Mouse (Mus musculus) ovary, postnatal 10 days (tissue): ENCODE measurements around the gene Ubtd1.

Experiments used
- DNase-seq: peaks from one replicate; pipeline ENCODE4 v3.0.0; 2022; ENCODE audit warnings: low spot score

The Ubtd1 gene

GRCm38 (mm10) chr19:42021681-42022541 lies 40.3 kb downstream of the Ubtd1 start:
- DNase-seq, result no peak

GRCm38 (mm10) chr19:42022542-42022848 lies 40.9 kb downstream of the Ubtd1 start:
- no peak for DNase-seq

GRCm38 (mm10) chr19:42026158-42026557 lies 44.6 kb downstream of the Ubtd1 start:
- peak; percentile 65 for DNase-seq

GRCm38 (mm10) chr19:42031112-42031511 lies 49.5 kb downstream of the Ubtd1 start:
- DNase-seq, result no peak

GRCm38 (mm10) chr19:42033611-42034010 lies 52.0 kb downstream of the Ubtd1 start:
- no peak for DNase-seq

GRCm38 (mm10) chr19:42034146-42034775 lies 52.7 kb downstream of the Ubtd1 start:
- DNase-seq, result no peak

GRCm38 (mm10) chr19:42034881-42035455 lies 53.4 kb downstream of the Ubtd1 start:
- no peak for DNase-seq

- peak; percentile 67 for DNase-seq
Observed at GRCm38 (mm10) chr19:42035456-42036248, 54.1 kb downstream of the Ubtd1 start, which contains the start of gene Ankrd2. Ankrd2 (plus strand) TSS chr19:42036000.

- DNase-seq, result no peak
Observed at GRCm38 (mm10) chr19:42036357-42036756, 54.8 kb downstream of the Ubtd1 start.

GRCm38 (mm10) chr19:42037167-42037702 lies 55.7 kb downstream of the Ubtd1 start:
- no peak for DNase-seq

- DNase-seq, result no peak
Observed at GRCm38 (mm10) chr19:42038310-42038709, 56.7 kb downstream of the Ubtd1 start.

- no peak for DNase-seq
Observed at GRCm38 (mm10) chr19:42043988-42044387, 62.4 kb downstream of the Ubtd1 start.

- no peak for DNase-seq
Observed at GRCm38 (mm10) chr19:42045269-42046102, 63.9 kb downstream of the Ubtd1 start, which contains the start of gene Hoga1. Hoga1 (plus strand) TSS chr19:42045610.

- no peak for DNase-seq
Observed at GRCm38 (mm10) chr19:42050251-42050650, 68.7 kb downstream of the Ubtd1 start.

GRCm38 (mm10) chr19:42051351-42051750 lies 69.8 kb downstream of the Ubtd1 start:
- no peak for DNase-seq

GRCm38 (mm10) chr19:42051948-42052347 lies 70.4 kb downstream of the Ubtd1 start, which contains the start of gene 4933411K16Rik:
4933411K16Rik (plus strand) TSS chr19:42052248.
- no peak for DNase-seq

- no peak for DNase-seq
Observed at GRCm38 (mm10) chr19:42054255-42054654, 72.7 kb downstream of the Ubtd1 start.

GRCm38 (mm10) chr19:42055881-42056280 lies 74.3 kb downstream of the Ubtd1 start:
- peak; percentile 36 for DNase-seq

GRCm38 (mm10) chr19:42056719-42057409 lies 75.3 kb downstream of the Ubtd1 start:
- DNase-seq, result no peak

GRCm38 (mm10) chr19:42058426-42058825 lies 76.9 kb downstream of the Ubtd1 start:
- no peak for DNase-seq
